Comparison of ENCODE assay signal across 8 mouse cellular contexts in the genomic region with DNA sequence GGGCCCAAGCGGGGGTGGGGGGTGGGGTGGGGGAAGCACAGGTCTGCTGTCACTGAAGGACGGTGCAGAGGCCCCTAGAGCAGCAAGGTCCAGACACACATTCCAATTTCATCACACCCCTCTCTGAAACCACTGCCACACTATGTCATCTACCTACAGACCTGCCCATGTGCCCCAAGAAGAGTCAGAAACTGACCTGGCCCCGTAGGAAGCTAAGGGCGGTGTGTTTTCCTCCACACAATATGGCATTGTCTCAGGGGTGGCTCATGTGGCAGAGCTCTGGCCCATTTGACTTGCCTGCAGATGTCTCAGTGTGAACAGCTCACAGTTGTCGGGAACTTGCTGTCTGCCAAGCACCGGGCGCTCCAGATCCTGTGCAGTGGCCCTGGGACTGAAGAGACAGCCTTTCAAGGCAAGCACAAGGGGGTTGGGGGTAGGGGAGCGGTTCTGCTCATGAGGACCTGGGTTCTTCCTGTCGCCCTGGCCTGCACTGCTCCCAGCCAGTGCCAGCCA. TPM values are rescaled to one million over a fixed set of nuclear protein-coding genes. Genes with fewer than 3 reads are reported as not detected.
DNase-seq lines count a peak whose midpoint lies in the region; ATAC-seq and TF ChIP-seq lines count a peak whose summit lies in the region.

No protein-coding gene starts in this region.

- peaks cover 4% of the 10 kb centered on the region for H3K79me2 ChIP-seq in myocyte (ENCODE audit: control insufficient read depth, insufficient read depth)

- peak; percentile 2 for TF ChIP-seq POLR2A in myocyte (IDR thresholded peaks at IDR 0.05; ENCODE audit: insufficient read length, low read depth)

- H3K9me3 ChIP-seq in heart, embryonic 16.5 days (replicated peaks; ENCODE audit: control insufficient read depth, low read length): no peaks in the 10 kb centered on the region

- H3K4me2 ChIP-seq in heart, embryonic 16.5 days (ENCODE audit: low read depth, low read length): no peak overlapping the region
- no peak overlapping the region for H3K4me2 ChIP-seq in myocyte (ENCODE audit: low read depth)

- peak; percentile 26 to 34 for DNase-seq in cerebellum, postnatal 25 days
- DNase-seq in cerebellum, adult 9-10 months: no peak
- peak; percentile 66 for DNase-seq in right cerebral cortex, adult 18-20 months
- no peak for DNase-seq in right cerebral cortex, postnatal 4 days
- peak; percentile 58 to 72 for DNase-seq in layer of hippocampus, adult 8-10 months (ENCODE audit: low spot score in 2 of 2)
- DNase-seq in thymus, postnatal 25 days: no peak

- WGBS in heart, embryonic 16.5 days: 36% methylated on average over 9 of the region's 9 CpGs

- H3K36me3 ChIP-seq in heart, embryonic 16.5 days (ENCODE audit: control insufficient read depth, insufficient read depth): peaks cover 2% of the 10 kb centered on the region; the same call in 1 of the 2 replicates
- H3K36me3 ChIP-seq in myocyte (ENCODE audit: control insufficient read depth, insufficient read depth): peaks cover 17% of the 10 kb centered on the region

- ATAC-seq in heart, embryonic 16.5 days (replicated peaks; ENCODE audit: extremely low read depth, insufficient read depth, low FRiP score): 0 out of 2 replicates have a peak, but pooled peaks have one; percentile 18

- no peak overlapping the region for H3K4me3 ChIP-seq in heart, embryonic 16.5 days (ENCODE audit: low read length)
- no peak overlapping the region for H3K4me3 ChIP-seq in myocyte

- H3K27me3 ChIP-seq in heart, embryonic 16.5 days (ENCODE audit: control insufficient read depth, insufficient read depth, low read length): no peaks in the 10 kb centered on the region
- H3K27me3 ChIP-seq in myocyte (ENCODE audit: control insufficient read depth, insufficient read depth, insufficient read length): no peaks in the 10 kb centered on the region

- peak overlapping the region; percentile 17; the same call in 1 of the 2 replicates for H3K9ac ChIP-seq in heart, embryonic 16.5 days (ENCODE audit: low read length)

- peak overlapping the region; percentile 69 for H3K27ac ChIP-seq in heart, embryonic 16.5 days (ENCODE audit: low read length)

- no peak overlapping the region for H3ac ChIP-seq in myocyte (ENCODE audit: control insufficient read depth, insufficient read length)

- H3K4me1 ChIP-seq in heart, embryonic 16.5 days (ENCODE audit: control insufficient read depth, insufficient read depth, low read length): peaks cover 25% of the 10 kb centered on the region

TF ChIP-seq in myocyte, 11 proteins besides CTCF, POLR2A, EP300 and RAD21:
- TF ChIP-seq MYOG (IDR thresholded peaks at IDR 0.05; ENCODE audit: control insufficient read depth in 1 of 3, insufficient read depth in 1 of 3, insufficient read length in 2 of 3, low read depth in 2 of 3) (peak in 1 of 3 experiments; percentile 66), SRF (IDR thresholded peaks at IDR 0.05; ENCODE audit: control insufficient read depth, insufficient read length, low read depth) (no peak)

RNA-seq across cellular contexts. Expression of a gene that starts 18.5 kb away (rescaled TPM):
- 12.8 and 13.9 TPM in 2 replicates for polyA plus RNA-seq in heart, embryonic 16.5 days (2015; fragmentation: Nextera tagmentation; extraction: Ambion mirVana)
- total RNA-seq in layer of hippocampus, adult 8-10 months (2022): 10 to 100 TPM; 37.7 to 48.8 (median 40.4) TPM
- polyA plus RNA-seq in myocyte (2012; fragmentation: generic; extraction: Trizol): 18.9 TPM

RNA-seq across cellular contexts. Expression of a gene that starts 42.0 kb away (rescaled TPM):
- polyA plus RNA-seq in heart, embryonic 16.5 days (2015; fragmentation: Nextera tagmentation; extraction: Ambion mirVana): 331 and 367 TPM in 2 replicates
- total RNA-seq in layer of hippocampus, adult 8-10 months (2022): 100 to 1,000 TPM; 194 to 246 (median 216) TPM
- 312 TPM for polyA plus RNA-seq in myocyte (2012; fragmentation: generic; extraction: Trizol)

RNA-seq across cellular contexts. Expression of a gene that starts 42.2 kb away (rescaled TPM):
- 2.7 and 2.9 TPM in 2 replicates for polyA plus RNA-seq in heart, embryonic 16.5 days (2015; fragmentation: Nextera tagmentation; extraction: Ambion mirVana)
- 1 to 10 TPM in 1 of 4 experiments, under 1 TPM in 3; 0.52 to 1.0 (median 0.85) TPM for total RNA-seq in layer of hippocampus, adult 8-10 months (2022)
- polyA plus RNA-seq in myocyte (2012; fragmentation: generic; extraction: Trizol): 0.31 TPM

Comparison
In these comparisons a context has a peak if more than half of its experiments do, and no peak if none do; other contexts are left out.
1. DNase-seq: peak in cerebellum, postnatal 25 days (2 of 2), right cerebral cortex, adult 18-20 months (single experiment) and layer of hippocampus, adult 8-10 months (2 of 2); none in cerebellum, adult 9-10 months (single experiment), right cerebral cortex, postnatal 4 days (single experiment) and thymus, postnatal 25 days (single experiment).